Mouse (Mus musculus) kidney, postnatal 4 days (tissue): Measurements from ENCODE around the gene Sh3pxd2a.
A peak's percentile ranks its signal among the peaks of the same experiment; 100 is the strongest.

Experiments used
- DNase-seq, 2 experiments: peaks; one replicate each; pipeline ENCODE4 v3.0.0; 2021; ENCODE audit warnings: mixed read lengths in 2 of 2

Sh3pxd2a gene

DNA sequence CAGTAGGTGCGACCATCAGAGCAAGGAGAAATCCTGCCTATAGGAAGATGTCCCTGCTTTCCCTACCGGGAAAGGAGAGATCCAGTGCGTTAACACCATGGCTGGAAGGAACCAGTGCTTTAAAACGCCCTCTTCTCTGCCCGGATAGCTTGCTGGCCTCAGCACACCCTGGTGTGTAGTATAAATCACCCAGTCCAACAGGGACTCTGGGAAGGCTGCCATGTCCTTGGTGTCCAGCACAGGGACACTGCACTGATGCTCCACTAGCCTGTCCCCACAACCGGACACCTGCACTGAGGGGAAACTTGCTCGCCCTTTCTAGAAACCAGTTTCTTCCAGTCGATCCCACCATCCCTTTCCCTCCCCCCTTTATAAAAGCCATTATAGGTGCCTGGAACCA lies 28.0 kb downstream of the Sh3pxd2a start:
- DNase-seq, result no peak

GRCm38 (mm10) chr19:47434655-47435054 lies 29.5 kb downstream of the Sh3pxd2a start:
- DNase-seq, result no peak

- peak; percentile 74 to 84 for DNase-seq
Observed at GRCm38 (mm10) chr19:47432339-47432738, 31.9 kb downstream of the Sh3pxd2a start.

- DNase-seq, result no peak
Observed at GRCm38 (mm10) chr19:47431189-47431931, 32.8 kb downstream of the Sh3pxd2a start.

- no peak for DNase-seq
Observed at GRCm38 (mm10) chr19:47430160-47430559, 34.0 kb downstream of the Sh3pxd2a start.

DNA sequence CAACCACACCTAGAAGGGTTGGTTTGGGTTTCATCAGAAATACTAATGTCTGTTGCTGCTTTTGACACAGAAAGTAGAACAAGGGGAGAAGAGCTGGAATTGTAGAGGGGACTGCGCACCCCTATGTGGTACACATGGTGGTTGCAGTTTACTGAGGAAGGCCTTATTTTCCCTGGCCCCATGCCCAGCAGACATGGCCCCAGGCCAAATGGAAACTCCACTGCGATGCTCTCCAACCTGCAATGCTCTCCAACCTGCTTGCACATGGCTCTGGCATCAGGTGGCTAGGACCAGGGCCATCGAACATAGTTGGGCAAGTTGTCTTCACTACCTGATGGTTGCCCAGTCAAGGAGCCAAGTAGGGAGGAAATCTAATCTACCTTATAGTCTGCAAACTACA lies 35.0 kb downstream of the Sh3pxd2a start:
- peak; percentile 66 to 67 for DNase-seq

GRCm38 (mm10) chr19:47428794-47429193 lies 35.4 kb downstream of the Sh3pxd2a start:
- no peak for DNase-seq

DNA sequence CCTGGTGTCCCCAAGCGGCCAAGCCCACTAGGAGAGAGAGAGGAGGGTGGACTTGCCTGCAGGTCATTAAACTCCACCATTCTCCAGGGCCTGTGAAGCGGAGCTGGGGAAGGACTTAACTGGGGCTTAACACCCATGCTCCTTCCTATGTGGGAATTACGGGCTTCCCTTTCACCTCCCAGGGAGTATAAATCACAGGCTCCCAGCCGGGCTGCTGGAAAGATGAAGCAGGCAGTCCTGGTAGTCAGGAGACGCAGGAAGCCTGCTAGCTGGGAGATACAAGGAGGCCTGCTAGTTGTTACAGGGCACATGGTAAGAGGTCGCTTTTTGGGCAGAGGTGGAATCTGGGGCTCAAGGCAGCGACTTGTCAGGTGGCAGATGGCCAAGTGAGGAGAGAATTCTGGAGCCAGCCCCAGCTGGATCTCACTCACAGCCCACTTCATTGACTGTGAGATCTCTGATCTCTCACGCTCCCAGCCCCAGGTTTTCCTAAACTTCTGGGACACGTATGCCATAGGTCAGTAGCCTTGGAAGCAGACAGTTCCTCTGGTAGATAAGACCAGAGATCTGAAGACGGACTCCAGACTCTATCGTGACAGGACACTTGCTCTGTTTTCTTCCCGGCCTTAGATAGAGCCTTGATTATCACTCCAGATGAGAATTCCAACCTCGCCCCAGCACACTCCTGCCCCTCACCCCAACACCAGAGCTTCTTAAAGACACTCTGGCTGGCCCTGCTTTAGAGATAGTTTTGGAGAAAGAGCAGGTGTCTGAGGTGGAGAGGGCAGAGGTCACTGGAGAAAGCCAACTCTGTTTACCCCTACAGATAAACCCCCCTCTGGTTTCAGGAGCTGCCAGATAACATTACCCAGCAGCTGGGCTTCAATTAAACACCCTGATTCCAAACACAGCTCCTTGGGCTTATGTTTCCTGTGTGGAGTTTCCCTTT lies 36.1 kb downstream of the Sh3pxd2a start:
- DNase-seq, result peak; percentile 34 to 50

- no peak for DNase-seq
Observed at GRCm38 (mm10) chr19:47423632-47424031, 40.6 kb downstream of the Sh3pxd2a start.

DNA sequence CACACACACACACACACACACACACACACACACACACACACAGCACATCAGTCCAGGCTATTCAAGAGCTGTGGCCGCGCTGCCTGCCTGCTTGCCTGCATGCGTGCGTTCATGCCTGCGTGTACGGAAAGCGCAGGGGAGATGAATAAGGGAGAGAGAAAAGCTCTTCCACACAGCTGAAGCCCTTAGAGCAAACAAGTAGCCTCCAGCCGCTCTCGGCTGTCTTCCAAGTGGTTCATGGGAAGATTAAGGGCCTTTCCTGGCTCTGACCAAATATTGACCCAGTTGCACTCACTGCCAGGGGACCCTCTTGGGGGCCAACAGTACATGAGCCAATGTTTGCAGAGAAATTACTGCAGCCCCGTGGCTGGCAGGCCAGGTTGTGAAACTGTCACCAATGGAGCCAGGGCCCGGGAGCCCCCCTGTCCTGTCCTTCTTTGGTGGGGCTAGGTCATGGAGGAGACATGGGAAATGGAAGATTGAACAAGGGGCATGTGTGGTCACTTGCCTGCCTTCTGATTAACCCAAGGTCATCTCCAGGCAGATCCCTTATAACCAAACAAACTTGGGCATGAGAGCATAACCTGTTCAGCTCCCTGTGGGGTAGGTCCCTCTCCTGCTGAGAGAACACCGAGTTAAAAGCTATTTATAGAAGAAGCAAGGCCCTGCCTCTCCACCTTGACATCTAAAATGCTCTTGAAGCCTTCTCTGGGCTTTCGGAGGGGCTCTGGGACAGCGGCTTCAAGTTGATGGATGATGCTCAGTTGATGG lies 42.9 kb downstream of the Sh3pxd2a start:
- peak in 1 of 2 experiments; percentile 33 for DNase-seq

DNA sequence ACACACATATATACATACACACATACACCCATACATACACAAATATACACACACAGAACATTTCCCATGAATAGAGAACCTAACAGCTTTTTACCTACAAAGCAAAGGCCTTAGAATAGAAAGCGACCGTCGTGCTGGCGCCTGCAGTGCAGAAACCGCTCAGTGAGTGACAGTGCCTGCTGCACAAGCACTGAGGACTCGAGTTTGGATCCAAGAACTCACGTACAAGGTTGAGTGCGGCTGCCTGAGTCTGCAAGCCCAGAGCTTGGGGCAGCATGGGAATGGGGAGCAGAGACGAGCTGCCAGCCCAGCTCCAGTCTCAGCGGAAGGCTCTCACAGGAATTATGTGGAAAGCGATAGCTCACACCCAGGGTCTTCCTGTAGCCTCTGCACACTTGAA lies 43.7 kb downstream of the Sh3pxd2a start:
- no peak for DNase-seq

GRCm38 (mm10) chr19:47419208-47419607 lies 45.0 kb downstream of the Sh3pxd2a start:
- DNase-seq, result no peak

DNA sequence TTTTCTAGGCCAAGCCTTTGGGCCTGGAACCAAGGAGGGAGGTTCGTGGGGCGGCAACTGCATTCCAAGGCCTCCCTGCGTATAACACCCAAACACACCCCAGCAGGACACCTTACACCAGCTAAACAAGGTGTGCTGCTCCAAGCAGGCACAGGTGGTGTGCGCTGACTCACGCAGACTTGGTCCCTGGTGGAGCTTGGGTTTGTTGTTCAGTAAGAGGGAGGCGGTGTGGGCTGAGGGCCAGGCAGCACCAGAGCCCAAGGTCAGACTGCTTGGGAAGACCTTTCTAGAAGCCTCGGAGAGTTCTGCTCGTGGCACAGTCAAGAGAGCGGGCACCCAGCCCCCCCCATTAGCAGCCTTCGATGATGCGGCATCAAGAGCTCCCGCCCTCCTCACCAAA lies 48.0 kb downstream of the Sh3pxd2a start:
- peak in 1 of 2 experiments; percentile 26 for DNase-seq

- peak in 1 of 2 experiments; percentile 21 for DNase-seq
Observed at GRCm38 (mm10) chr19:47414142-47414905, 49.9 kb downstream of the Sh3pxd2a start.

DNA sequence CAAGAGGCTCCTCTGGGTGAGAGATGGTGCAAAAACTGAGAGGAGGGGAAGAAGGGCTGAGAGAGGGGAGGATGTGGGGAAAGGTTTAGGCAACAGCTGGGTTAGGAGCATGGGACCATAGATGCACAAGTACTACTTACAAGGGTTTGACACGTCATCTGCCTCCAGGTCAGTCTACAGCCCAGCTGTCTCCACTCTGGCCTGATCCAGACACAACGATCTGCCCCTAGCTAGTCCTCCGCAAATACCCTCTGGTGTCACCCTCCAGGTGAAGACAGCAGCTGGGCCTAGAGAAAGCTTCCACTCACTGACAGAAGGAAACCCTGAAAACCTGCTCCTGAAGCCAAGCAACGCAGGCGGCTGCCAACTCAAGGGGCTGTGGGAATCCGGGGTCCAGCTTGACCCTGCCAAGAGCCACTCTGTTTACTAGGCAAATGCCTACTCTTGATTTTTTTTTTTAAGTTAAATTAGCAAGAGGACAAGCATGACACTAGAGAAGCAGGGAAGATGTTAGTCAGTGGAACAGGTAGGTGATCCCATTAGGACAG lies 50.7 kb downstream of the Sh3pxd2a start:
- DNase-seq, result no peak

DNA sequence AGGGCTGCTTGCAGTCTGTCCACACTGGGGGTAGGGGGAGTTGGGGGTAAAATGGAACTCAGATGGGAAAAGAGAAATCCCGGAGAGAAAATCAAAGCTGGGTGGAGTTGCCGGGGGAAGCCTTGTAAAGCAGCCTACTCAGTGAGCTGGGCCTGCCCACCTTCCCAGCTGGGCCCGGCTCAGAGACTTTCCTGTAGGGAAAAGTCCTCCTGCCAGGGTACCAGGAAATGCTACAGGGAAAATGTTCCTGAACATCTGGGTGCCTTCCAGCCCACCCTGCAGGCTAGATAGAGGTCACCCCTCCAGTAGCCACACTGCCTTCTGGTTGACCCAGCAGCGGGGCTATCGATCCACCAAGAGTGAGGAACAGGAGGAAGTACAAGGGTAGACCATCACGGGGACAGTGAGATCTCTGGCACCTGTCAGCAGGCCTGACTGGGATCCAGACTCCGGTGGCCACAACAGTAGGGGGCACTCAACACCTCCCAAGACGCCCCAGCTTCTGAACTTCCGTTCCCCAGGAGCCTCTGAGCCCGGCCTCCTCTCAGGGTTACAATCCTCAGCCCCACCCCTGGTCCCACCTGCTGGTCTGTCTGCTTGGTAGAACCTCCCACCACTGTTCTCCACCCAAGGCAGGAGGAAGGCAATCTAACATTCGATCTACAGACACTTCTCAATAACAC lies 51.5 kb downstream of the Sh3pxd2a start:
- peak in 1 of 2 experiments; percentile 17 for DNase-seq

GRCm38 (mm10) chr19:47410301-47410700 lies 53.9 kb downstream of the Sh3pxd2a start:
- no peak for DNase-seq

DNA sequence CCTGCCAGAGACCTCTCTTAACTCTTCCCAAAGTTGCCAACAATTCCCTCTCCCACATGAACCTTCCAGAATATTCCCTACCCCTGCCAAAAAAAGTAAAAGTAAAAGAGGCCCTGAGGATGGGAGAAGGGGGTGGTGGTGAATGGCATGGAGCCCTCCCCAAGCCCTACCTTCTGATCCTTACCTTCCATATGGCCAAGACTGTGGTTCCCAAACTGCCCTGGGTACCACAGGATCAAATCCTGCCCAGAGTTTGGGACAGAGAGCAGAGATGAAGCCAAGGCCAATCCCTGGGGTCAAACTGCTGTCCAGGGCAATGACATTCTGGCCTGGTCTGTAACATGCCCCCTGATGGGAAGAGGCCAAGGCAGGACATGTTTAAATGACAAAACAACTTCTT lies 55.1 kb downstream of the Sh3pxd2a start:
- DNase-seq, result no peak

DNA sequence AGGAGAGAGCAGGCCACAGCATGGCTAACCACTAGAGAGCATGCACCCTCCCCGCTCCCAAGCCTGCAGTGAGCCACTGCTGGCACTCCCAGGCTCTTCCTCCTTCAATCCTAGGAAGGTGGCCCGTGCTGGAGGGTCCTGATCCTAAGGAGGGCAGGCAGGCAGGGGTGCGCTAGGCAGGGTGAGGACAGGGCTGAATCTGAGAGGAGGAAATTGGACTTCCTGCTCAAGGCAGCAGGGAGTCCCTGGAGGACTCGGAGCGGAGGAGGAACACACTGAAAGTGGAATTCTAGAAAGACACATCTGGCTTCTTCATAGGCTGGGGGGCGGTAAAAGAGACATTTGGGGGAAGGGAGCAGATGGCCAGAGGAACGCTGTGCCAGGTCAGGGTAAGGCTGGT lies 55.5 kb downstream of the Sh3pxd2a start:
- peak in 1 of 2 experiments; percentile 58 for DNase-seq

DNA sequence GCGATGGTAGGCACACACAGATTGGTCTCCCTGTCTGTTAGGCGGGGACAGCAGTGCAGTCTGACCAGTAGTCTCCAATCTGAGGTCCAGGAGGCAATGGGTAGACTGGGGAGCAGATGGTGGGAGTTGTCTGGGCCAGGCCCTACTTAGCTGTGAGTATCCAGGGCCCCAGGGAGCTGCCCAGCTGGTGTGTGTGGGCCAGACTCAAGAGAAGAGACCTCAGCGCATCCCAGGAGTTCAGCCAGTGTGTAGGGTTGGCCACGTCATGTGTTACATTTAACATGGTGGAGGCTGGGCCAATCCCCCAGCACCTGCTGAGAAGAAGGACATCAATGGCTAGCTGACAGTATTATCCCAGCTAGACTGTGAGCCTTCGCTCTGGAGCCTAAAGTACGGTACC lies 56.9 kb downstream of the Sh3pxd2a start:
- DNase-seq, result no peak

DNA sequence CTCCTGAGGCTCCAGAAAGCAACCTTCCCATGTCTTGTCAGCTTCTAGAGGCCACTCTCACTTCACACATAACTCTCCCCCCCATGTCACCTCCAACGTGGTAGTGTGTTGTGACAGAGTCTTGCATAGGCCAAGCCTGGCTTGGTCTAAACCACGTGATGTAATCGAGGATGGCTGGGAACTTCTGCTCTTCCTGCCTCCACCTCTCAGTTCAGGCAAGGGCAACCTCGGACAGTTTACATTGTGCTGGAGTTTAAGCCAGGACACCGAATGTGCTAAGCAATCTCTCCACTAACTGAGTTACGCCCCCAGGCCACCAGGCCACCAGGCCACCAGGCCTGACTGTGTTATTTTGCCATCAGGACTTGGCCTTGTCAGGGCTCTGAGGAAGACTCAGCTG lies 57.7 kb downstream of the Sh3pxd2a start:
- no peak for DNase-seq
